Mouse (Mus musculus) intestine, postnatal 0 days (tissue): ENCODE measurements around the gene Atp2b1. TPM values are rescaled to one million over a fixed set of nuclear protein-coding genes. Genes with fewer than 3 reads are reported as not detected.

ENCODE experiments used
- ATAC-seq: fragments of 200-750 bp; cut with Nextera tagmentation; 2 replicates; pipeline ENCODE4 v1.8.0; 2017; ENCODE audit warnings: mild to moderate bottlenecking, moderate TSS enrichment, moderate library complexity
- H3K27ac ChIP-seq: fragments of 300-500 bp; sonication (generic); 2 replicates; pipeline ENCODE4 v1.5.1; 2014; ENCODE audit warnings: mild to moderate bottlenecking, low read depth, low read length, moderate library complexity
- H3K27me3 ChIP-seq: fragments of 300-500 bp; sonication (generic); replicated peaks from 2 replicates; pipeline ENCODE4 v1.6.1; 2014; ENCODE audit warnings: low read length, mixed read lengths; ENCODE audit not compliant: control insufficient read depth, insufficient read depth
- H3K36me3 ChIP-seq: fragments of 300-500 bp; sonication (generic); 2 replicates; pipeline ENCODE4 v1.6.1; 2014; ENCODE audit warnings: mild to moderate bottlenecking, moderate library complexity; ENCODE audit not compliant: control insufficient read depth, insufficient read depth
- H3K4me1 ChIP-seq: fragments of 300-500 bp; sonication (generic); replicated peaks from 2 replicates; pipeline ENCODE4 v1.6.1; 2014; ENCODE audit warnings: antibody characterized with exemption, low read length, mixed read lengths; ENCODE audit not compliant: control insufficient read depth, insufficient read depth
- H3K4me2 ChIP-seq: fragments of 300-500 bp; sonication (generic); replicated peaks from 2 replicates; pipeline ENCODE4 v1.6.1; 2014; ENCODE audit warnings: low read depth, mild to moderate bottlenecking, moderate library complexity
- H3K4me3 ChIP-seq: fragments of 300-500 bp; sonication (generic); 2 replicates; pipeline ENCODE4 v1.5.1; 2014; ENCODE audit warnings: low read depth, low read length
- H3K9ac ChIP-seq: fragments of 300-500 bp; sonication (generic); 2 replicates; pipeline ENCODE4 v1.6.1; 2014; ENCODE audit warnings: mild to moderate bottlenecking, low read depth, low read length
- H3K9me3 ChIP-seq: fragments of 300-500 bp; sonication (generic); 2 replicates; pipeline ENCODE4 v1.6.1; 2016; ENCODE audit warnings: mixed run types; ENCODE audit not compliant: control insufficient read depth
- CTCF ChIP-seq: sonication (generic); IDR thresholded peaks from 2 replicates; pipeline ENCODE4 v1.5.1; 2016; ENCODE audit warnings: low read depth, mild to moderate bottlenecking, control low read depth, antibody characterized with exemption, moderate library complexity
- WGBS: fragments of 180-500 bp; shearing (Covaris S2); extraction: QIAGEN DNeasy Blood & Tissue Kit; methylation state at CpG from one replicate; pipeline ENCODE4 v1.1.7; 2014; 5-methylcytosine and 5-hydroxymethylcytosine counted together
- polyA plus RNA-seq: library from polyadenylated mRNA; unstranded; fragments of >200 nt; fragmentation: Nextera tagmentation; extraction: Ambion mirVana; gene quantifications from 2 replicates; pipeline ENCODE4 v1.2.1, GENCODE M21; 2015

The Atp2b1 gene
- polyA plus RNA-seq, 1 experiment from 2014 or later, result 179 TPM

GRCm38 (mm10) chr10:98897507-98897906, 16.7 kb upstream of the Atp2b1 start:
- ATAC-seq, result no peak
- Histone ChIP-seq H3K9me3 (no peaks in the 10 kb centered on the region), H3K4me3 (no peak overlapping the region), H3K4me2 (no peak overlapping the region), H3K9ac (no peak overlapping the region), H3K4me1 (no peaks in the 10 kb centered on the region), H3K27me3 (no peaks in the 10 kb centered on the region), H3K36me3 (no peaks in the 10 kb centered on the region), H3K27ac (no peak overlapping the region)
- no peak for TF ChIP-seq CTCF
- 84% methylated on average over 8 of the region's 8 CpGs for WGBS

GRCm38 (mm10) chr10:98897913-98898748, 16.1 kb upstream of the Atp2b1 start:
- Histone ChIP-seq H3K4me1 (no peaks in the 10 kb centered on the region), H3K9me3 (no peaks in the 10 kb centered on the region), H3K27me3 (no peaks in the 10 kb centered on the region), H3K4me3 (no peak overlapping the region), H3K36me3 (no peaks in the 10 kb centered on the region), H3K27ac (no peak overlapping the region), H3K4me2 (no peak overlapping the region), H3K9ac (no peak overlapping the region)
- TF ChIP-seq CTCF, result no peak
- WGBS, result 67% methylated on average over 4 of the region's 4 CpGs
- peak; percentile 91 for ATAC-seq

- no peaks in the 10 kb centered on the region for H3K36me3 ChIP-seq
- H3K27me3 ChIP-seq, result no peaks in the 10 kb centered on the region
- H3K9ac ChIP-seq, result no peak overlapping the region
- no peak overlapping the region for H3K4me3 ChIP-seq
- no peak for ATAC-seq
- WGBS, result 48% methylated on average over 5 of the region's 5 CpGs
- no peak overlapping the region for H3K4me2 ChIP-seq
- TF ChIP-seq CTCF, result no peak
- H3K9me3 ChIP-seq, result no peaks in the 10 kb centered on the region
- H3K4me1 ChIP-seq, result no peaks in the 10 kb centered on the region
- no peak overlapping the region for H3K27ac ChIP-seq
Measured at GRCm38 (mm10) chr10:98901533-98901932, 12.7 kb upstream of the Atp2b1 start.

DNA sequence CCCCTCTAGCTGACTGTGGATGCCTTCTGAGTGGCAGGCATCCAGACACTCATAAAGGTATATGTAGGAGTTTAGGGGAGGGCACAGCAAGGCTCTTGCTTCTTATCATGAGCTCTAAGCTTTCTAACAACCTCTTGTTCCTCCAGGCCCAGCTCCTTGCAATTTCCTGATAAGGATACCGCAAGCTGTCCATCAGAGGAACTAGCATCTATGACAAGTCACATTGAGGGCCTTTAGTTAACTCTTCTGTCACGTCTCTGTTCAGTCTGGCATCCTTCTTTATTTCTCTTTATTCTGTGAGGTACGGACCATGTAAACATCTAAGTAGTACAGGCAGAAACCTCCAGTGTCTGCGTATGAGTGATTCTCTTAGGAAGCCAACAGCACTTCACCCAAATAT, 8.2 kb upstream of the Atp2b1 start:
- Histone ChIP-seq H3K36me3 (no peaks in the 10 kb centered on the region), H3K9ac (no peak overlapping the region), H3K4me2 (no peak overlapping the region), H3K4me1 (no peaks in the 10 kb centered on the region), H3K9me3 (no peaks in the 10 kb centered on the region), H3K4me3 (no peak overlapping the region), H3K27ac (no peak overlapping the region), H3K27me3 (no peaks in the 10 kb centered on the region)
- no peak for ATAC-seq
- no peak for TF ChIP-seq CTCF
- 64% methylated on average over 4 of the region's 4 CpGs for WGBS

GRCm38 (mm10) chr10:98906941-98907549, 7.2 kb upstream of the Atp2b1 start:
- Histone ChIP-seq H3K9ac (no peak overlapping the region), H3K27me3 (no peaks in the 10 kb centered on the region), H3K9me3 (no peaks in the 10 kb centered on the region), H3K36me3 (no peaks in the 10 kb centered on the region), H3K4me1 (no peaks in the 10 kb centered on the region), H3K27ac (no peak overlapping the region), H3K4me3 (no peak overlapping the region), H3K4me2 (no peak overlapping the region)
- no peak for TF ChIP-seq CTCF
- no peak for ATAC-seq
- 43% methylated on average over 5 of the region's 5 CpGs for WGBS

DNA sequence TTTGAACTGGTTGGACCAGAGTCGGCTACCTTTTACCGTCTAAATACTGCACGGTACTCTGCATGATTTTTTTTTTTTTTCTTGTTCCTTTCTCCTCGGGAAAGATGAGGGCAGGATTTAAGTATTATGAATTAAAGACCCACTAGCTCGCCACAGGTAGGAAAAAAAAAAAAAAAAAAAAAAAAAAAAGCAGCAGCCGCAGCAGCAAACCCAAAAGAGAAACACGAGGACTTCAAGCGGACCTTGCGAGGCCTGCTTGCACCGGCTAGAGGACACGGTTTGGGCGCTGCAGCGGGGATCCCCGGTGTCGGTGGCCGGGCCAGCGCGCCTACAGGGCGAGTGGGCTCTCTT, 621 bp upstream of the Atp2b1 start:
- Histone ChIP-seq H3K4me1 (no peaks in the 10 kb centered on the region), H3K36me3 (no peaks in the 10 kb centered on the region), H3K9ac (peak overlapping the region; percentile 96), H3K27ac (peak overlapping the region; percentile 99), H3K27me3 (no peaks in the 10 kb centered on the region), H3K4me2 (peak overlapping the region; percentile 83), H3K4me3 (peak overlapping the region; percentile 98), H3K9me3 (no peaks in the 10 kb centered on the region)
- TF ChIP-seq CTCF, result no peak
- ATAC-seq, result no peak
- WGBS, result under 1% methylated on average over 19 of the region's 19 CpGs
